ENCODE assay signal across 7 mouse cellular contexts in the genomic region with DNA sequence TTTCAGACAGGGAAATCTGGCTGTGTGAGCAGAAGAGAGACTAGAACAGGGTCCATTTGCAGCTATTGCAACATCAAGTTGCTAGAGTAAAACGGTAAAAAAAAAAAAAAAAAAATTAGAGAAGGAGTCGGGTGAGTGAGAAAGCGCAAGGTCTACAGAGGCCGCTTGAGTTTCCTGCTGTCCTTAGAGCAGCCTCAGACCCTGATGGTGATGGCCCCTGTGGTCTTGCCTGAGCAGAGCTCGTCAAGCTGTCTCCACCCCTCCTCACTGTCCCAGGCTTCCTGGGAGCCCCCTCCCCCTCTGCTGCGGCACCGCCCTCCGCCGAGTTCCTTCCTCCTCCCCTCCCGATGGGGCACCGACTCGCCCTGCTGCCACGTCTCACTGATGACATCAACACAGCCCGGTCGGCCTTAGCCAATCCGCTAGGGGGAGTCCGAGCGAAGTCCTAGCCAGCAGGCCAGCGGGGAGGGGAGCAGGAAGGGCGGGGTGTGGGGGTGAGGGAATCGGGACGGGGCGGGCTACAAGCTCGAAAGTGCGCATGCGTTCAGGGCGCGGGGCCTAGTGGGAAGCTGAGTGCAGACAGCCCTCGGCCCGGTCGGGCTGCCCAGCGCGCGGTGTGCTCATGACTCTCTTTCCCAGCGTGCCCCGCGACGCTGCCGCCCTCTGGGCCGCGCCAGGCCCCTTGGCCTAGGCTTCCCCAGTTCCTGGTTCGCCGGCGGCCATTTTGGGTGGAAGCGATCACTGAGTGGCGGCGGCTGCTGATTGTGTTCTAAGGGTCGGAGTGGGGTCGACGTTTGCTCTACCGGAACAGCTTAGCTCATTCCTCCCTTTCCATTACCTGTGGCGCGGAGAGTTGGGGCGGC. TPM values are rescaled to one million over a fixed set of nuclear protein-coding genes. Genes with fewer than 3 reads are reported as not detected.
A peak's percentile ranks its signal among the peaks of the same experiment; 100 is the strongest.
DNase-seq lines count a peak whose midpoint lies in the region; ATAC-seq lines count a peak whose summit lies in the region.

Rab1a (plus strand) TSS at position 720 of the 863 bp plus-strand sequence.

- peaks cover 24% of the 10 kb centered on the region for H3K4me1 ChIP-seq in embryonic facial prominence, embryonic 12.5 days
- peaks cover 6% of the 10 kb centered on the region for H3K4me1 ChIP-seq in limb, embryonic 11.5 days (ENCODE audit: control insufficient read depth, insufficient read depth, low read length)
- H3K4me1 ChIP-seq in midbrain, embryonic 14.5 days (ENCODE audit: control insufficient read depth, insufficient read depth, low read length): peaks cover 23% of the 10 kb centered on the region

- DNase-seq in adrenal gland, postnatal 25 days: peak; percentile 100
- peak; percentile 100 for DNase-seq in heart, adult 11 months
- peak; percentile 99 for DNase-seq in kidney, adult 18-20 months
- DNase-seq in limb, embryonic 11.5 days (ENCODE audit: low spot score): peak; percentile 100
- DNase-seq in midbrain, embryonic 14.5 days: peak; percentile 100
- peak; percentile 99 to 100 for DNase-seq in spleen, adult 18-20 months

- peak within 1 kb of the TSS; percentile 96 for H3K9ac ChIP-seq in embryonic facial prominence, embryonic 12.5 days
- H3K9ac ChIP-seq in limb, embryonic 11.5 days (ENCODE audit: low read length): peak within 1 kb of the TSS; percentile 96
- H3K9ac ChIP-seq in midbrain, embryonic 14.5 days (replicated peaks; ENCODE audit: low read length): peak within 1 kb of the TSS; percentile 95

- peak within 1 kb of the TSS; percentile 98 for H3K4me3 ChIP-seq in embryonic facial prominence, embryonic 12.5 days
- peak within 1 kb of the TSS; percentile 96 for H3K4me3 ChIP-seq in limb, embryonic 11.5 days (ENCODE audit: low read depth, low read length)
- peak within 1 kb of the TSS; percentile 99 for H3K4me3 ChIP-seq in midbrain, embryonic 14.5 days (replicated peaks; ENCODE audit: low read depth, low read length)

- peak within 1 kb of the TSS; percentile 96 for H3K27ac ChIP-seq in embryonic facial prominence, embryonic 12.5 days
- H3K27ac ChIP-seq in limb, embryonic 11.5 days (replicated peaks; ENCODE audit: low read depth, low read length): peak within 1 kb of the TSS; percentile 93
- H3K27ac ChIP-seq in midbrain, embryonic 14.5 days (replicated peaks; ENCODE audit: low read depth, low read length): peak within 1 kb of the TSS; percentile 96

- WGBS in embryonic facial prominence, embryonic 12.5 days: under 1% methylated on average over 47 of the region's 54 CpGs
- WGBS in limb, embryonic 11.5 days: 0% methylated on average over 46 of the region's 54 CpGs
- 1% methylated on average over 53 of the region's 54 CpGs for WGBS in midbrain, embryonic 14.5 days

- H3K27me3 ChIP-seq in embryonic facial prominence, embryonic 12.5 days: no peaks in the 10 kb centered on the region
- no peaks in the 10 kb centered on the region for H3K27me3 ChIP-seq in limb, embryonic 11.5 days (ENCODE audit: control insufficient read depth, insufficient read depth, low read length)
- H3K27me3 ChIP-seq in midbrain, embryonic 14.5 days (ENCODE audit: control insufficient read depth, insufficient read depth, low read length): no peaks in the 10 kb centered on the region

- H3K36me3 ChIP-seq in embryonic facial prominence, embryonic 12.5 days: no peaks in the 10 kb centered on the region
- H3K36me3 ChIP-seq in limb, embryonic 11.5 days (ENCODE audit: control insufficient read depth, insufficient read depth, low read length): no peaks in the 10 kb centered on the region; the same call in 1 of the 2 replicates
- no peaks in the 10 kb centered on the region for H3K36me3 ChIP-seq in midbrain, embryonic 14.5 days (ENCODE audit: control insufficient read depth, insufficient read depth, low read length)

- no peaks in the 10 kb centered on the region for H3K9me3 ChIP-seq in embryonic facial prominence, embryonic 12.5 days
- H3K9me3 ChIP-seq in limb, embryonic 11.5 days (ENCODE audit: control insufficient read depth, low read length): no peaks in the 10 kb centered on the region
- no peaks in the 10 kb centered on the region for H3K9me3 ChIP-seq in midbrain, embryonic 14.5 days (ENCODE audit: control insufficient read depth, low read length)

- ATAC-seq in embryonic facial prominence, embryonic 12.5 days (ENCODE audit: insufficient number of reproducible peaks, insufficient read depth, low FRiP score, low TSS enrichment): peak; percentile 99
- ATAC-seq in limb, embryonic 11.5 days (ENCODE audit: insufficient number of reproducible peaks, low FRiP score, low TSS enrichment, low read depth): peak; percentile 98
- peak; percentile 97 for ATAC-seq in midbrain, embryonic 14.5 days (ENCODE audit: low FRiP score, low TSS enrichment)

- peak within 1 kb of the TSS; percentile 74 for H3K4me2 ChIP-seq in embryonic facial prominence, embryonic 12.5 days (replicated peaks)
- peak within 1 kb of the TSS; percentile 58 for H3K4me2 ChIP-seq in limb, embryonic 11.5 days (ENCODE audit: low read depth, severe bottlenecking)
- peak within 1 kb of the TSS; percentile 90 for H3K4me2 ChIP-seq in midbrain, embryonic 14.5 days (ENCODE audit: low read length)

RNA-seq across cellular contexts. Expression of gene Rab1a, which starts in this region (rescaled TPM):
- total RNA-seq in adrenal gland, postnatal 25 days (2021): 164 and 182 TPM in 2 replicates
- 229 and 239 TPM in 2 replicates for polyA plus RNA-seq in embryonic facial prominence, embryonic 12.5 days (2016; fragmentation: Nextera tagmentation; extraction: Ambion mirVana)
- 208 and 212 TPM in 2 replicates for polyA plus RNA-seq in limb, embryonic 11.5 days (2014; fragmentation: Nextera tagmentation; extraction: Ambion mirVana)
- 289 and 293 TPM in 2 replicates for polyA plus RNA-seq in midbrain, embryonic 14.5 days (2014; fragmentation: Nextera tagmentation; extraction: Ambion mirVana)

Comparison
In these comparisons a context has a peak if more than half of its experiments do, and no peak if none do; other contexts are left out.
1. Peak in every context shown above with its lines: DNase-seq, ATAC-seq, H3K4me3 ChIP-seq and H3K27ac ChIP-seq.